Mouse (Mus musculus): ENCODE measurements around the gene Tnnt3.

Tnnt3 gene

DNA sequence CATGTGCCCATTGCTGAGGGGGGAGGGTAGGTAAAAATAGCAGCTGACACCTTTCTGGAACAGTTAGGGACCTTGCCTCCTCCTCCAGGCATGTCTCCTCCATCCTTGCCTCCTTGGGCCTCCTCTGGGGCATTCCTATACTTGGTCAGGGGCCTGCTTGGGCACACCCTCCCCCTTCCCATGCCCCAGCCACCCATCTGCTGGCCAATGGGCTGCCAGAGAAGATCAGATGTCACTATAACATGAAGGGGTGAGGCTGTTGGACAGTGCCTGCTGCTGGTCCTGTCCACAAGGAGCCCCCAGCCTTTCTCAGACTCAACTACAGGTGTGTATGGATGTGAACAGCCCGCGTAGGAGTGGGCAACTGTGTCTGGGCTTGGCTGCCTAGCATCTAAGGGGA lies at the start of gene Tnnt3:
Gene Tnnt3, plus strand, starts transcription at position 262 of the 400 bp plus-strand sequence.
- in situ Hi-C loops (cut with MboI, MseI): no loop called here

DNA sequence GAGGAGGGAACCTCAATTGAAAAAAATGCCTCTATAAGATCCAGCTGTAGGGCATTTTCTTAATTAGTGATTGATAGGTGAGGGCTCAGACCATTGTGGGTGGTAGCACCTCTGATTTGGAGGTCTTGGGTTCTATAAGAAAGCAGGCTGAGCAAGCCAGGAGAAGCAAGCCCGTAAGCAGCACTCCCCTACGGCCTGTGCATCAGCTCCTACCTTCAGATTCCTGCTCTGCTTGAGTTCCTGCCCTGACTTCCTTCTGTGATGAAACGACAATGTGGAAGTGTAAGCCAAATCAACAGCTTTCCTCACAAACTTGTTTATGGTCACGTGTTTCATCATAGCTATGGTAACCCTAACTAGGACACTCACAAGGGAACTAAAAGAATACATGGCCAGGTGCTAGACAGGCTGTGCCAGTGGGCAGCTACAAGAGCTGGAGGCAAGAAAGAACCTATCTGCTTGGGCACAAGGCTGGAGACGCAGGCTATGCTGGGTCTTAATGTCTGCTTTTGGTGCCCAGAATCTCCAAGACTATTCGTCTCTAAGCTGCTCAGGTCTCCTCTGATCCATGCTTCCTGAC lies 49.5 kb upstream of the Tnnt3 start:
- in situ Hi-C loops (cut with MboI, MseI): no loop called here

DNA sequence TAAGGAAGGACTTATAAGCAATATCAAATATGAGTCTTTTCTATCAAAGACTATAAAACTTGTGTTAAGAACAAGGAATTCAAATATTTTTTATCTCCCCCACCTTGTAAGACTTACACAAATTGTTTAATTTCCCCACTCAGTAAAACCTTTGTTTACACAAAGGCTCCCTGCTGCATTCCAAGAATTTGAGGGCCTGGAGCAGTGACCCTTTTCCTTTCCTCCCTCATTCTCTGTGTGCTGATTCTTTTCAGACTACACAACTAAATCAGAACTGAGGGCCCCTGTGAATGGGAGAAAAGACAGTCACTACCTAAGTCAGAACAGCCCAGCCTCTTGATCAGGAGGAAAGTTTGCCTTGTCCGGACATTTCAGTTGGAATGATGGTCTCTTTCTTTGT lies 43.9 kb upstream of the Tnnt3 start:
- in situ Hi-C loops (cut with MboI, MseI): no loop called here

DNA sequence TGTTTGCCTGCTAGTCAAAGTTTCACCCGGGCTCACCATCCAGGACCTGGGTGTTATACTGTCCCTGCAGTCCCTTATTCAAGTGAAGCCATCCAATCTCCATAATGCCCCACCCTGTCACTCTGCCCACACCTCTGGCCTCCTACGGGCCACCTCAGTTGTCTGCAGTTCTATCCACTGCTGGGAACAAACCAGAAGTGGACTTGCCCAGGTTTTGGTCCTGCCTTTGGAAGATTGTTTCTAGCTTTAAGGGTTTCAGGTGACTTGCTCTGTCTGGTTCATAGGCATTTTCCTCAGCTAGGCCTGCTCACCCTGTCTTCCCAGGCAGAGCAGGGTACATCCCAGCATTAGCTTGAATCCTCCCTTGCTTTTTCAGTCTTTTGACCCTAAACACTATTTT lies 43.4 kb upstream of the Tnnt3 start:
- in situ Hi-C loops (cut with MboI, MseI): no loop called here

DNA sequence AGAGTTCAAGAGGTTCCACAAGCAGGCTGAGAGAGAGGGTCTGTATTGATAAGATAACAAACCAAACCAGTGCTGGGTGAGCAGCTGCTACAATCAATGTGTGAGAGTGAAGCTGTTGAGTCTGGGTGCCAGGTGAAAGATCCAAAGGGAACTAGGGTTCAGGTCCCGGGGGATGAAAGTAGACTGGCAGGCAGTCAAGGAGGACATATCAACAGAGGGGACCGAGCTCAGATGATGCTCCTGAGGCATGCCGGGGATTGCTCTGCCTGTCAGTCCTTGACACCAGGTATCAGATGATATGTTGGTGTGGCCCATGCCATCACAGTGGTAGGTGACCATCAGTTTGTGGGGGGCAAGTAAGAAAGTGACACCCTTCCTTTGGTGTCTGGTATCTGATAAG lies 41.8 kb upstream of the Tnnt3 start:
- in situ Hi-C loops (cut with MboI, MseI): no loop called here

DNA sequence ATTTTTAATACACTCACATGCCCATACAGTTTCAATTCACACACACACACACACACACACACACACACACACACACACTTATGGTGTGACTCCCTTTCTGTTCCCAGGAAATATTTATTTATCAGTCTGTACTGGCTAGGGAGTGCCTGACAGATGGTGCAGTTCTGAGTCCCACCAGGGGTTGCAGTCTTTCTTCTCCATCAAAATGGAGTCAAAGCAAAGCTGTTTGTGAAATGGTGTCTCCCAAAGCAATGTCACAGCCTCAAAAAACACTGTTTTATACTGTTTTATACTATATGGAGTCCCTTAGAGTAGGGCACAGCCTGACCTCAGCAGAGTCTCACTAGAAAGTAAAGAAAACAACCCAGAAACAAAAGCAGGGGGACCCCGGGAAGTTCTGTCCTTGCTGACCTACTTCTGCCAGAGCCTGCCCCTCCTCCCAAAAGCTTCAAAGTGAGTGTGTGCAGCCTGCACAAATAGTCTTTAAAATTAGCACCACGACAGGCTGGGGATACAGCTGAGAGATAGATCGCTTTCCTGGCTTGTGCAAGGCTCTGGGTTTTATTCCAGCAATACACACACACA lies 41.3 kb upstream of the Tnnt3 start:
- in situ Hi-C loops (cut with MboI, MseI): no loop called here

GRCm38 (mm10) chr7:142458026-142458425 lies 40.6 kb upstream of the Tnnt3 start:
- in situ Hi-C loops (cut with MboI, MseI): no loop called here

DNA sequence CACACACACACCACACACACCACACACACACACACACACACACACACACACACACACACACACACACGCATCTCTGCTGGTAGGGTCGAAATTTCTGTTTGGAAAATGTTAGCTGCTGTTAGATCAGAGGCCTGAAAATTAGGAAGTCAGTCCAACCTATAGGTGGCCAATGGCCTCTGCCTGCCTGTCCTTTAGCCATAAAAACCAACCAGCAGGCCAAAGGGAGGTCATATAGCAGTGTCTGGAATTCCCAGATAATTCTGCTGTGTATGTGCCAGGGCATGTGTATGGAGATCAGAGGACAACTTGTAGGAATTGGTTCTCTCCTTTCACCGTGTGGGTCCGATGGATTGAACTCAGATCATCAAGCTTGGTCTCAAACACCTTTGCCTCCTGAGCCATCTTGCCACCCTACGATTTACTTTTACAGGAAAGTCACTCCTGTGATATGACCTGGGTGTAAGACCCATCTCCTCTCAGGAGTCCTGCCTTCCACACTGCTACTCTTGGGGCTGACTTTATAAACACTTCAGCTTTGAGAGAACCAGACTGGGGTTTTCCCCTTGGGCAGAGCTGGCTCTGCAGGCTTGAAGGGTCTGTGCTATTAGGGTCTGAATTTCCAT lies 39.8 kb upstream of the Tnnt3 start:
- in situ Hi-C loops (cut with MboI, MseI): no loop called here

DNA sequence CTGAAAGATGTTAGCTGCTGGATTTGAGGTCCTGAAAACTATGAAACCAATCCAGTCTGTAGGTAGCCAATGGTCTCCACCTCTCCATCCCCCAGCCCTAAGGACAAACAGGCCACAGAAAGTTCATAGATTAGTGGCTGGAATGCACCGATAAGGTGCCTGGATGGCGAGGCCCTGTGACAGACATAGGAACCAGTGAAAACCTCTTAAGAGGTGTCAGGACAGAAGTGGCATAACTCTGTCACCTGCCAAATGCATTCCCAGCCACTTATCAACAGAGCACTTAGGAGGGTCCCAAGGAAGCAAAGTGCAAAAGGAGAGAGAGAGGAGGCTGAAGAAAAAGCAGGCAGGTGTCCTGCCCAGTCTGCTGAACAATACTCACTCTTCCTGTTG lies 39.3 kb upstream of the Tnnt3 start:
- in situ Hi-C loops (cut with MboI, MseI): no loop called here

- in situ Hi-C loops (cut with MboI, MseI): no loop called here
These were observed 38.0 kb upstream of the Tnnt3 start, which contains the start of gene Lsp1 for GRCm38 (mm10) chr7:142460636-142461077. Gene Lsp1 (plus strand): TSS chr7:142460809.

DNA sequence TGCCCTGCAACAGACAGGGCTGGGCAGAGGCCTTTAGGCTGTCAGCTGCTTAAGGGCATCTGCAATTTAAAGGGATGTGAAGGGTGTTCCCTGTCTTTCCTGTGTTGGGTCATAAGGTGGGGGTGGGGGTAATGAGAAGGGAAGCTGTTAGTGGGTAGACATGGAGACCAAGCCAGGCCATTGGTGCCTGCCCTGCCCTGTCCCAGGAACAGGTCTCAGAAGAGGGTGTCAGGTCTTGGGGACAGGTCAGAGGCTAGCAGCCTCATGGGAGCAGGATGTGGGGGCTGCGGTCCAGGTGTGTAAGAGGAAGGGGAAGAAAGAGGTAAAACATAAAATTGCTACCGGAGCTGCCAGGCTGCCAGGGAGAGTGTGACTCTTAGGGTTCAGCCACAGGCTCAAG lies 37.2 kb upstream of the Tnnt3 start:
- in situ Hi-C loops (cut with MboI, MseI): no loop called here

GRCm38 (mm10) chr7:142462190-142462589 lies 36.4 kb upstream of the Tnnt3 start:
- in situ Hi-C loops (cut with MboI, MseI): no loop called here

DNA sequence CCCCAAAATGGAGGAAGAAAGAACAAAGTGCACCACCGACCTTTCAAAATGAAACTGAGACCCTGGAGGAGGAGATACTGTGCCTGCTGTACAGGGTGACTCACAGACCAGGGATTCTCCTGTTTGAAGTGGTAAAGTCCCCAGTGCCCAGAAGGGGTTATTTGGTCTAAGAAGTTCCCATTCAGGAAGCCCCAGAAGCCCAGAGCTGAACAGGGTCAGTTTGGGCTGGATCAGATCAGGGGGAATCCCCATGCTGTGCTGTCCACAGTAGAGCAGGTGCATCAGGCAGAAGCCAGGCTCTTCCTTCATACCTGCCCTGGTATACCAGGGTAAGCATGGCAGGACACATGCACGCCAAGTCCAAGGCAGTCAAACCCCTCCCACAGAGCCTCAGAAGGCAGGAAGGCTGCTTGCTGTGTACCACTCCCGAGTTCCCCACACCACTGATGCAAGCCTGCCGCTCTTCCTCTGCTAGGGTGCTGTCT lies 36.0 kb upstream of the Tnnt3 start:
- in situ Hi-C loops (cut with MboI, MseI): no loop called here

DNA sequence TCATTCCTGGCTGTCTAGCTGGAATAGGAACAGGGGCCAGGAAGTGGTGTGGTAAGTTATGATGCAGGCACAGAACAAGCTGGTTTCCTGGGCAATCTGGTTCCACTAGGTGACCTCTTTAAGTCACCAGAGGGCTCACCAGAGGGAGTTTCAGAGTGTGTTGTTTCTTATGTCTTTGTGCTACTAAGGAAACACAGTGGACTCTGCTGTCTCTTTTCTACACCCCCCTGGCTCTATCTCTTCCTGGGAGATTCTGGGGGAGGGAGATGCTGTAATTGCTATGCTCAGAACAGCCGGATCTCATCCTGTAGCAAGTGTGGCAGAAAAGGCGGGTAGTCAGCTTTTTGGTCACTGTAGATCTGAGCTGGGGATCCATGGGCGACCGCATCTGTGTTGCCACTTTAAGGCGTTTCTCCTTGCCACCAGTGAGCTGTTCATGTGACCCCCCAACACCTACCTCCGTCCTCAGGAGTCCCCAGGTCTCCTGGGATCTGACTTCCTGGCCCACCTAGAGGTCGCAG lies 28.4 kb upstream of the Tnnt3 start:
- in situ Hi-C loops (cut with MboI, MseI): no loop called here

GRCm38 (mm10) chr7:142470808-142471413 lies 27.7 kb upstream of the Tnnt3 start:
- in situ Hi-C loops (cut with MboI, MseI): no loop called here

DNA sequence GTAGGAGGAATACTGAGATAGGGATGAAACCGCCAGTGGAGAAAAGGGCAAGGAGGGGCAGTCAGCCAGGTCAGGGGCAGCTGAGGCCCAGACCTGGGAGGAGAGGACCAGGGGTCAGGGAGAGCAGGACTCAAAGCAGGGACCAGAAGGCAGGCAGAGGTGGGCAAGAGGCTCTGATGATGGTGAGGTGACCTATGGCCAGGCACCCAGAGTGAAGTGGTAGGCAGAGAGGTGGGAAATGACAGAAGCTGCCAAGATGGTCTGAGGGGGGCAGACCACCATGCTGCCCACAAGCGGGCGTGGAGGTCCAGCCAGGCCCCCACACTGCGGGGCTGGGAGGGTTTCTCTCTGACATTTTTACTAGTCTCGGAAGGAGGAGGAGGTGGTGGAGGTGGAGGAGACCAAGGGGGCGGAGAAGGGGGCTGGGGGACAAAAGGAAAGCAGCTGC lies 27.2 kb upstream of the Tnnt3 start:
- in situ Hi-C loops (cut with MboI, MseI): no loop called here

GRCm38 (mm10) chr7:142471884-142472570 lies 26.6 kb upstream of the Tnnt3 start:
- in situ Hi-C loops (cut with MboI, MseI): no loop called here

GRCm38 (mm10) chr7:142472936-142473335 lies 25.7 kb upstream of the Tnnt3 start:
- in situ Hi-C loops (cut with MboI, MseI): no loop called here

DNA sequence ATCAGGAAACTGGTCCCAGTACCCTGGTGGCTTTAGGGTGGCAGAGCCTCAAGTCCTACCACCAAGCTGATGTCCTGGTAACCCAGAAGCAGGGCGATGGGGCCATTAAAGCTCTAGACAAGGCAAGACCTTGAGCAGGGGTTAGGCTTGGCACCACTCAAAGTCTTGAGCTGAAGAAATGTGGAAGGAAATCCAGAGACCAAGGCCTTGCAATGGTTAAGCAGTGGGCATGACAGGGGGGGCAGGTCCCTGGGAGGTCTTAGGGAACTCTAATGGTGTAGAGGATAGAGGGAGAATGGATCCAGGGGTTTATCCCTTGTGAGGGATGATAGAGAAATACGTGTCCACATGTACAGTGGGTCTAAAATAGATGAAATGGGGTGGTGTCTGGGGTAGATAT lies 25.2 kb upstream of the Tnnt3 start:
- in situ Hi-C loops (cut with MboI, MseI): no loop called here

- in situ Hi-C loops (cut with MboI, MseI): no loop called here
These were observed 23.8 kb upstream of the Tnnt3 start for GRCm38 (mm10) chr7:142474799-142475198.

DNA sequence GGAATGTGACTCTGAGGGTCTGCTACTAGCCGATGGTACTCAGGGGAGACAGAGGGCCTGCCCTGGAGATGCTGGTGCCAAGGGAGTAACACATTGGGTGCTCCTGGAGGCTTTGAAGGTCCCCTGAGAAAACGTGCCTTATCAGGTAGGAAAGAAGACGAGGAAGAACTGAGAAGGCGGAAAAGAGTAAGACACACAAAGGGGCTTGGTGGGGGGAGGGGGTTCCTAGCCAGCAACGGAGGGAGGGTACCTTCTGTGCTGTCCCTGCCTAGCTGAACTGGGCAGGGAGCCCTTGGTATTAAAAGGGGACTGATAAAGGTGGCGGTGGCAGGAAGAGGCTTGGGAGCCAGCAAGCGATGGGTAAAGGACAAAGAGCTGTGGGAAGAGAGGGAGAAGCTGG lies 23.0 kb upstream of the Tnnt3 start:
- in situ Hi-C loops (cut with MboI, MseI): no loop called here

DNA sequence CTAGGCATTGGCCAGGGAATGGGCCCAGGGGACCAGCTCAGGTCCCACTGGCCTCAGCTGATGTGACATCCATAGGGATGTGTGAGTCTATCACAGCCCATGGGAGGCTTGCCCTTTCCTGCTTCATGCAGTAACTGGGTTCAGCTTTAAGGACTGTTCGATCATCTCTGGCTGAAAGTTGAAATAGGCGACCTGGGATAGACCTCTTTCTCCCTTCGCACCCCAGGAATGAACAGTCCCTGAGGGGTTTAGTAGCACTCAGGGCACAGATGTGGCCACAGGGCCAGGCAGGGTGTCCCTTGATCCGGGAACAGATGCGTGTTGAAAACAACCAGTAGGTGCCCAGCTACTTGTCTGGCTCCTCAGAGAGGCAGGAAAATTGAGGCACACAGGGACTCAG lies 22.4 kb upstream of the Tnnt3 start:
- in situ Hi-C loops (cut with MboI, MseI): no loop called here
